Comparison of ENCODE assay signal across 8 mouse cellular contexts in genomic region chr11:60113624-60114023, GRCm38 (mm10). TPM values are rescaled to one million over a fixed set of nuclear protein-coding genes. Genes with fewer than 3 reads are reported as not detected.
DNase-seq lines count a peak whose midpoint lies in the region; ATAC-seq and TF ChIP-seq lines count a peak whose summit lies in the region.

No protein-coding gene starts in this region.

- peak in 1 of 2 experiments; percentile 24; a peak in 1 of 4 replicates for TF ChIP-seq EP300 in MEL (IDR thresholded peaks at IDR 0.05; ENCODE audit: low read depth in 1 of 2, low read length in 2 of 2)
- TF ChIP-seq EP300 in liver, postnatal 0 days (IDR thresholded peaks at IDR 0.05; ENCODE audit: low read depth): no peak

- no peaks in the 10 kb centered on the region for H3K36me3 ChIP-seq in heart, embryonic 10.5 days
- peaks cover 1 to 68% of the 10 kb centered on the region in 2 experiments; a peak in 3 of 4 replicates for H3K36me3 ChIP-seq in MEL (ENCODE audit: control insufficient read depth in 1 of 2, insufficient read depth in 2 of 2, low read length in 2 of 2)
- H3K36me3 ChIP-seq in hindbrain, embryonic 16.5 days (ENCODE audit: control insufficient read depth, insufficient read depth, low read length): no peaks in the 10 kb centered on the region
- no peaks in the 10 kb centered on the region for H3K36me3 ChIP-seq in liver, postnatal 0 days (replicated peaks; ENCODE audit: insufficient read depth, low read length)

- H3K27me3 ChIP-seq in heart, embryonic 10.5 days (ENCODE audit: insufficient read depth, poor library complexity, severe bottlenecking): no peaks in the 10 kb centered on the region
- no peaks in the 10 kb centered on the region for H3K27me3 ChIP-seq in MEL (ENCODE audit: control insufficient read depth in 1 of 2, insufficient read depth in 2 of 2, low read length in 2 of 2)
- H3K27me3 ChIP-seq in hindbrain, embryonic 16.5 days (replicated peaks; ENCODE audit: control insufficient read depth, insufficient read depth, low read length): no peaks in the 10 kb centered on the region
- H3K27me3 ChIP-seq in liver, postnatal 0 days (ENCODE audit: insufficient read depth, low read length): no peaks in the 10 kb centered on the region

- H3K4me2 ChIP-seq in hindbrain, embryonic 16.5 days (ENCODE audit: low read length): peak overlapping the region; percentile 84
- H3K4me2 ChIP-seq in liver, postnatal 0 days (ENCODE audit: low read depth, low read length): peak overlapping the region; percentile 95

- DNase-seq in heart, embryonic 10.5 days (ENCODE audit: low spot score): no peak
- no peak for DNase-seq in heart, adult 18-20 months
- DNase-seq in MEL (ENCODE audit: low read depth, low spot score) (peak; percentile 43), MN1 (ENCODE audit: low spot score) (no peak)
- no peak for DNase-seq in liver, postnatal 0 days
- DNase-seq in left cerebral cortex, postnatal 36 days (ENCODE audit: low spot score in 2 of 2): no peak
- no peak for DNase-seq in left cerebral cortex, adult 9 months (ENCODE audit: low spot score in 2 of 2)

- H3K4me1 ChIP-seq in heart, embryonic 10.5 days: peaks cover 89% of the 10 kb centered on the region
- peaks cover 34 to 71% of the 10 kb centered on the region in 2 experiments for H3K4me1 ChIP-seq in MEL (ENCODE audit: control insufficient read depth in 1 of 2, insufficient read depth in 2 of 2, low read length in 2 of 2)
- peaks cover 50% of the 10 kb centered on the region for H3K4me1 ChIP-seq in hindbrain, embryonic 16.5 days (ENCODE audit: control insufficient read depth, insufficient read depth, low read depth, low read length)
- H3K4me1 ChIP-seq in liver, postnatal 0 days (ENCODE audit: insufficient read depth): peaks cover 67% of the 10 kb centered on the region

- TF ChIP-seq RAD21 in MEL (IDR thresholded peaks at IDR 0.05; ENCODE audit: low read depth, low read length): no peak

- H3K9me3 ChIP-seq in heart, embryonic 10.5 days: no peaks in the 10 kb centered on the region
- H3K9me3 ChIP-seq in MEL (replicated peaks; ENCODE audit: insufficient read depth, low read length): no peaks in the 10 kb centered on the region
- no peaks in the 10 kb centered on the region for H3K9me3 ChIP-seq in hindbrain, embryonic 16.5 days (ENCODE audit: control insufficient read depth, low read length)
- H3K9me3 ChIP-seq in liver, postnatal 0 days (ENCODE audit: low read length): no peaks in the 10 kb centered on the region

- intact Hi-C loops in left cerebral cortex, postnatal 36 days (cut with DNase I): loop anchor here (2.0 kb wide), 1 partner anchor 61 kb away; no protein-coding TSS in a partner anchor

- WGBS in heart, embryonic 10.5 days: 2% methylated on average over 4 of the region's 4 CpGs
- WGBS in hindbrain, embryonic 16.5 days: 5% methylated on average over 4 of the region's 4 CpGs
- WGBS in liver, postnatal 0 days (ENCODE audit: insufficient replicate concordance): 17% methylated on average over 4 of the region's 4 CpGs

- H3K9ac ChIP-seq in MEL (ENCODE audit: control insufficient read depth, low read depth, low read length, poor library complexity, severe bottlenecking): peak overlapping the region; percentile 73
- H3K9ac ChIP-seq in hindbrain, embryonic 16.5 days (ENCODE audit: low read depth, low read length): peak overlapping the region; percentile 74
- peak overlapping the region; percentile 66 for H3K9ac ChIP-seq in liver, postnatal 0 days (replicated peaks)

- ATAC-seq in hindbrain, embryonic 16.5 days: no peak
- ATAC-seq in liver, postnatal 0 days: no peak

- peak overlapping the region; percentile 70 for H3K4me3 ChIP-seq in heart, embryonic 10.5 days
- peak overlapping the region in 1 of 2 experiments; percentile 56; a peak in 2 of 4 replicates for H3K4me3 ChIP-seq in MEL (ENCODE audit: control insufficient read depth in 1 of 2, insufficient read depth in 1 of 2, low read depth in 2 of 2, low read length in 2 of 2)
- H3K4me3 ChIP-seq in hindbrain, embryonic 16.5 days (ENCODE audit: low read length): no peak overlapping the region; the same call in 1 of the 2 replicates
- peak overlapping the region; percentile 67 for H3K4me3 ChIP-seq in liver, postnatal 0 days (ENCODE audit: low read depth, low read length)

- peaks cover 90% of the 10 kb centered on the region for H3K79me2 ChIP-seq in MEL (ENCODE audit: control insufficient read depth, insufficient read depth, low read length, poor library complexity)

- TF ChIP-seq POLR2A in MEL (IDR thresholded peaks at IDR 0.05; ENCODE audit: control insufficient read depth in 1 of 2, insufficient read depth in 1 of 2, low read depth in 1 of 2, low read length in 2 of 2, poor library complexity in 1 of 2): no peak

- no peak for TF ChIP-seq CTCF in MEL (IDR thresholded peaks at IDR 0.05 in 2 of 3, conservative IDR thresholded peaks at IDR 0.05 in 1 of 3; ENCODE audit: control insufficient read depth in 1 of 3, insufficient read depth in 1 of 3, low read depth in 2 of 3, low read length in 3 of 3, poor library complexity in 1 of 3, severe bottlenecking in 1 of 3)
- no peak for TF ChIP-seq CTCF in liver, postnatal 0 days (IDR thresholded peaks at IDR 0.05; ENCODE audit: low read depth)

- H3K27ac ChIP-seq in heart, embryonic 10.5 days: peak overlapping the region; percentile 93
- H3K27ac ChIP-seq in MEL (ENCODE audit: control insufficient read depth, low read depth, low read length): peak overlapping the region; percentile 89
- H3K27ac ChIP-seq in hindbrain, embryonic 16.5 days (ENCODE audit: low read depth, low read length): peak overlapping the region; percentile 90
- peak overlapping the region; percentile 93 for H3K27ac ChIP-seq in liver, postnatal 0 days (ENCODE audit: low read depth)

TF ChIP-seq in MEL, 35 proteins besides CTCF, POLR2A, EP300 and RAD21:
- TF ChIP-seq POLR2AphosphoS5 (IDR thresholded peaks at IDR 0.05; ENCODE audit: borderline replicate concordance, low read depth, low read length) (no peak), GATA1 (IDR thresholded peaks at IDR 0.05; ENCODE audit: low read depth, low read length) (peak; percentile 70), MAFK (IDR thresholded peaks at IDR 0.05; ENCODE audit: borderline replicate concordance, low read depth, low read length) (no peak), SMC3 (IDR thresholded peaks at IDR 0.05; ENCODE audit: low read depth, low read length) (no peak), TBP (IDR thresholded peaks at IDR 0.05; ENCODE audit: low read depth, low read length) (0 out of 2 replicates have a peak, but pooled peaks have one; percentile 36)

RNA-seq across cellular contexts. Expression of gene Rai1, which starts 8.8 kb away (rescaled TPM):
- polyA plus RNA-seq in heart, embryonic 10.5 days (2016; fragmentation: Nextera tagmentation; extraction: Ambion mirVana): 21.2 and 32.5 TPM in 2 replicates
- total RNA-seq in heart, adult 18-20 months (2021): 10 to 100 TPM; 18.0 to 23.0 TPM
- 25.0 and 26.3 TPM in 2 replicates for total RNA-seq in MEL (2012; rRNA removed)
- polyA plus RNA-seq in MEL (2012; ENCODE audit: insufficient read depth in 1 of 2, insufficient read length in 2 of 2, low read depth in 1 of 2, low replicate concordance in 2 of 2, missing spikeins in 1 of 2): 100 to 1,000 TPM in 1 of 2 experiments, 10 to 100 TPM in 1; 56.7 to 101 TPM
- 24.3 and 28.0 TPM in 2 replicates for polyA plus RNA-seq in hindbrain, embryonic 16.5 days (2015; fragmentation: Nextera tagmentation; extraction: Ambion mirVana)
- polyA plus RNA-seq in liver, postnatal 0 days (2015; fragmentation: Nextera tagmentation; extraction: Ambion mirVana): 3.8 and 4.4 TPM in 2 replicates
- 10 to 100 TPM; 57.3 to 73.4 TPM for total RNA-seq in left cerebral cortex, postnatal 36 days (2021)
